Mouse (Mus musculus): ENCODE results near the gene Gap43.

DNA sequence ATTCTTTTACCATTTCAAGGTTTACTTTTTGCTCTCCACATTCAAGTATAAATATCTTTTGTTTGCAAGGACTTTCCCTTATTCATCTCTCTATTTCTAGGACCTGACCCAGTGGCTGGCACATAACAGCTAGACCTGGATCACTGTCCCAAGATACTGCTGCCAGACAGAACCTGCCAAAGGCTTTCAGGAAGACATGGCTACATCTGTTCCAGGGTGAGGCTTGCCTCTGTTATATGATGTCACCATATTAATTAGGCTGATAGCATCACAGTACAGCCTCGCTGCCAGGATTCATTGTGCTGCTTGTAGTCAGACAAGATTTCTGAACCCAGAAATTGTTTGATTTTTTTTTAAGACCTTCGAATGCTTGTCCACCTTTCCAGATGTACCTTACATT lies 9.6 kb upstream of the Gap43 start:
- TF ChIP-seq TBP (conservative IDR thresholded peaks at IDR 0.05; ENCODE audit: low read depth, low read length) (no peak), HCFC1 (IDR thresholded peaks at IDR 0.05; ENCODE audit: low read depth, low read length) (no peak), E2F4 (IDR thresholded peaks at IDR 0.05; ENCODE audit: insufficient replicate concordance, low read depth, low read length) (no peak), MAX (IDR thresholded peaks at IDR 0.05; ENCODE audit: low read length) (no peak)
